Mouse (Mus musculus) stomach, postnatal 0 days (tissue): ENCODE data around the gene Irf2bp2. TPM values are rescaled to one million over a fixed set of nuclear protein-coding genes. Genes with fewer than 3 reads are reported as not detected.
A peak's percentile ranks its signal among the peaks of the same experiment; 100 is the strongest.

Source experiments
- ATAC-seq: fragments of 200-750 bp; cut with Nextera tagmentation; 2 replicates; pipeline ENCODE4 v1.8.0; 2017; ENCODE audit not compliant: low FRiP score, low TSS enrichment
- DNase-seq: peaks from one replicate; pipeline ENCODE4 v3.0.0-alpha.2; 2016; ENCODE audit warnings: low spot score
- H3K27ac ChIP-seq: fragments of 300-500 bp; sonication (generic); replicated peaks from 2 replicates; pipeline ENCODE4 v1.5.1; 2014; ENCODE audit warnings: mild to moderate bottlenecking, control low read depth
- H3K27me3 ChIP-seq: fragments of 300-500 bp; sonication (generic); 2 replicates; pipeline ENCODE4 v1.6.1; 2014; ENCODE audit warnings: low read length; ENCODE audit not compliant: control insufficient read depth, insufficient read depth
- H3K36me3 ChIP-seq: fragments of 300-500 bp; sonication (generic); 2 replicates; pipeline ENCODE4 v1.6.1; 2014; ENCODE audit warnings: low read length, mixed read lengths; ENCODE audit not compliant: control insufficient read depth, insufficient read depth
- H3K4me1 ChIP-seq: fragments of 300-500 bp; sonication (generic); replicated peaks from 2 replicates; pipeline ENCODE4 v1.6.1; 2014; ENCODE audit warnings: antibody characterized with exemption; ENCODE audit not compliant: control insufficient read depth, insufficient read depth
- H3K4me2 ChIP-seq: fragments of 300-500 bp; sonication (generic); replicated peaks from 2 replicates; pipeline ENCODE4 v1.6.1; 2014; ENCODE audit warnings: low read depth, mild to moderate bottlenecking, control low read depth, moderate library complexity
- H3K4me3 ChIP-seq: fragments of 300-500 bp; sonication (generic); 2 replicates; pipeline ENCODE4 v1.5.1; 2014; ENCODE audit warnings: low read depth, low read length, control low read depth
- H3K9ac ChIP-seq: fragments of 300-500 bp; sonication (generic); 2 replicates; pipeline ENCODE4 v1.6.1; 2014; ENCODE audit warnings: mild to moderate bottlenecking, low read length, control low read depth, mixed read lengths
- H3K9me3 ChIP-seq: fragments of 300-500 bp; sonication (generic); 2 replicates; pipeline ENCODE4 v1.6.1; 2016; ENCODE audit warnings: low read length; ENCODE audit not compliant: control insufficient read depth
- CTCF ChIP-seq: IDR thresholded peaks from 2 replicates; pipeline ENCODE4 v1.5.1; 2016; ENCODE audit warnings: antibody characterized with exemption, low read depth, mild to moderate bottlenecking, moderate library complexity
- EP300 ChIP-seq: optimal IDR thresholded peaks from 2 replicates; pipeline ENCODE3; 2016; ENCODE audit warnings: antibody characterized with exemption
- WGBS: fragments of 180-500 bp; shearing (Covaris S2); extraction: QIAGEN DNeasy Blood & Tissue Kit; methylation state at CpG from one replicate; pipeline ENCODE4 v1.1.7; 2014; 5-methylcytosine and 5-hydroxymethylcytosine counted together
- polyA plus RNA-seq: library from polyadenylated mRNA; unstranded; fragments of >200 nt; fragmentation: Nextera tagmentation; extraction: Ambion mirVana; gene quantifications from 2 replicates; pipeline ENCODE4 v1.2.1, GENCODE M21; 2015

Irf2bp2 gene
- polyA plus RNA-seq, 1 experiment from 2014 or later, result 10.1 TPM

DNA sequence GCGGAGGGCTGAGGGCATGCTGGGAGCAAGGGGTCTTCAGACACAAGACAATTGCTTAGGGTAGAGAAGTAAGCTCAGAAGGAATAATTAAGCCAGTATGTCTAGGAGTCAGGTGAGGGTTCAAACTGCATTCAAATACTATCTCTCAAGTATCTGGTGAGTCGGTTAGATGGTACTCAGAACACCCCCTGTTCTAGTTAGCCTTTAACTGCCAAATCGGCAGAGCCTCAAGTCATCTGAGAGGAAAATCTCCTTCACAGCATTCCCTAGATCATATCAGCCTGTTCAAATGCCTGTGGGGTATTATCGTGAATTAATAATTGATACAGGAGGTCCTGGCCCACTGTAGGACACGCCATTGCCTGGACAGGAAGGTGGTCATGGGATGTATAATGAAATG lies 23.9 kb upstream of the Irf2bp2 start:
- Histone ChIP-seq H3K27me3 (no peaks in the 10 kb centered on the region), H3K36me3 (no peaks in the 10 kb centered on the region), H3K4me3 (no peak overlapping the region), H3K4me1 (peaks cover 14% of the 10 kb centered on the region; the same call in 1 of the 2 replicates), H3K4me2 (no peak overlapping the region), H3K9me3 (no peaks in the 10 kb centered on the region), H3K27ac (no peak overlapping the region), H3K9ac (no peak overlapping the region)
- DNase-seq (no peak), ATAC-seq (no peak)
- TF ChIP-seq EP300, result no peak
- TF ChIP-seq CTCF, result no peak
- 90% methylated on average over 5 of the region's 5 CpGs for WGBS

DNA sequence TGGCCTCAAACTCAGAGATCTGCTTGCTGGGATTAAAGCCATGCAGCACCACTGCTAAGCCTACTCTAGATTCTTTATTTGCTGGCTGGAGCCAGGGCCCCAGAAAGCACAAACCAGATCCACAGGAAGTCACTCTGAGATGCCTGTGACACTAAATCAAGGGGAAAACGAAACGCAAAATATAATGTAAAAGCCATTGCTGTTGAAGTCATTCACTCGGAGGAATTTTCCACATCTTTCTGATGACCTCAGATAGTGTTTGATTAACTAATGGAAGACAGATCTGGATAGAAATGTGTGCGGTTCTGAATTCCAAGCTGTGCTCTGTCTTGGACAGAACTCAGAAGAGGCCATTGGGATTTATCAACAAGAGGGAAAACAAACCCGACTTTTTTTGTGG lies 22.9 kb upstream of the Irf2bp2 start:
- Histone ChIP-seq H3K27me3 (no peaks in the 10 kb centered on the region), H3K36me3 (no peaks in the 10 kb centered on the region), H3K4me2 (no peak overlapping the region), H3K27ac (peak overlapping the region; percentile 95; the same call in 1 of the 2 replicates), H3K9me3 (no peaks in the 10 kb centered on the region), H3K9ac (no peak overlapping the region), H3K4me3 (no peak overlapping the region), H3K4me1 (peaks cover 14% of the 10 kb centered on the region; the same call in 1 of the 2 replicates)
- 52% methylated on average over 5 of the region's 5 CpGs for WGBS
- DNase-seq (no peak), ATAC-seq (no peak)
- no peak for TF ChIP-seq EP300
- no peak for TF ChIP-seq CTCF

DNA sequence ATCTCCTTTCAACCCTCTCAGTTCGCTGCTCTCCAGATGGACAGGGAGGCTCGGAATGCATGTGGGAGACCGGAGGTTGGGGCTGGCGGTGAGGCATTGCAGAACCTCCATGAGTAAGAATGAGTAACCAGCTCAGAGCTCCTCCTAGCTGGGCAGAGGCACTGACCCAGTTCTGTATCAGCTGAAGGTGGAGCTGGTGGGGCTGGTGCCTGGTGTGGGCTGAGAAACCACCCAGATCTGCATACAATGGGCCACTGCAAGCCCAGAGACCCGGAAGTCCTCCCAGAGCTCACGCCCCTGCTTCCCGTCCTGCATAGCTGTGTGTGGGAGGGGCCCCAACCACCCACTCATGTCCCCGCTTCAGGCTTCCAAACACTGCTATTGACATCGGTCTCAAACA lies 22.0 kb upstream of the Irf2bp2 start:
- H3K4me1 ChIP-seq, result peaks cover 14% of the 10 kb centered on the region; the same call in 1 of the 2 replicates
- H3K27ac ChIP-seq, result peak overlapping the region; percentile 95
- H3K4me2 ChIP-seq, result no peak overlapping the region
- ATAC-seq (peak; percentile 86), DNase-seq (peak; percentile 86)
- no peaks in the 10 kb centered on the region for H3K9me3 ChIP-seq
- H3K4me3 ChIP-seq, result no peak overlapping the region
- 28% methylated on average over 9 of the region's 9 CpGs for WGBS
- no peaks in the 10 kb centered on the region for H3K27me3 ChIP-seq
- H3K9ac ChIP-seq, result no peak overlapping the region
- H3K36me3 ChIP-seq, result no peaks in the 10 kb centered on the region
- TF ChIP-seq CTCF (peak; percentile 49), EP300 (no peak)

DNA sequence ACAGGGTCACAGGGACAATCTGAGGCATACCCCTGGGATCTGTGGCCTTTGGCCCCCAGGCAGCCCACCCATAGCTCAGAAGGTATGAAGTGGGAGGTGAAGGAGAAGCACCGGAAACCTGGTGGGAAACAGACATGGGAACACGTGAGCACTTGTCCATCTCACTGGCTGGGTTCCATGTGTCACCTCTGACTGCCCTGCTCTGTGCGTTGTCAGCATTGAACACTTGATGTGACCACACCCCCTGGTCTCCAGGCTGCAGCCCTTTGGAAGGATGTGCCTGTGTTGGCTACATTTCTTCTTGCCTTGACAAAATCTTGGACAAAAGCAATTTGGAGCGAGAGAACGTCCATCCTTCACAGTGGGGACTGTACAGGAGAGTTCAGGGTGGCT lies 20.9 kb upstream of the Irf2bp2 start:
- DNase-seq (peak; percentile 36), ATAC-seq (no peak)
- Histone ChIP-seq H3K9ac (peak overlapping the region; percentile 38), H3K27ac (peak overlapping the region; percentile 95), H3K4me2 (no peak overlapping the region), H3K4me1 (peaks cover 14% of the 10 kb centered on the region; the same call in 1 of the 2 replicates), H3K9me3 (no peaks in the 10 kb centered on the region), H3K36me3 (no peaks in the 10 kb centered on the region), H3K4me3 (no peak overlapping the region), H3K27me3 (no peaks in the 10 kb centered on the region)
- WGBS, result 64% methylated on average over 5 of the region's 5 CpGs
- TF ChIP-seq EP300 (no peak), CTCF (no peak)

DNA sequence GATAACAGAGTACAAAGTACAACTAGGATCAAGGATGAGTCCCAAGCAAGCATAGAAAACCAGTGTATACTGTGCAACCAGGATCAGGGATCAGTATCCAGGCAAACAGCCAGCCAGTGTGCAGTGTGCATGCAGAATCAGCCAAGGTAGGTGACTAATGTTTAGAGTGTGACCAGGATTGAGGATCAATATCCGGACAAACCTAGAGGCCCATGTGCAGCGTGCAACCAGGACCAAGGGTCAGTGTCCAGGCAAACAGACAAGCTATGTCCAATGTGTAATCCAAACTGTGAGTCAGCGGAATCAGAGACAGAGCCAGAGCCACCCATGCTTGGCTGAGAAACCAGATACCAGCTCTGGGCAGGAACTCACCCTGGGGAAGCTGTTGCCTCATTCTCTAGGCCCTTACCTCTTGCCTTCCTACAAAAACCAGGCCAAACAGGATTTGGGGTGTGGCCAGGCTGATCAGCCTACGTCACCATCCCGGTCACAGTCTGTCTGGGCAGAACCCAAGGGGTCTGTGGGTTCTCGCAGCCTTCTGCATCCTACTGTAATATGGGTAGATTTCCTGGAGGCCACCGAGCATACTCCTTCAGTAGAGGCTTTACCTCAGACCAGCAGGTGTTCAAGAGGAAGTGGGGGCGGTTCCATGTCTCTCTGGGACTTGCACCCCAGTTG lies 20.4 kb upstream of the Irf2bp2 start:
- peak overlapping the region; percentile 95 for H3K27ac ChIP-seq
- H3K9me3 ChIP-seq, result no peaks in the 10 kb centered on the region
- no peak overlapping the region for H3K4me2 ChIP-seq
- WGBS, result 47% methylated on average over 8 of the region's 8 CpGs
- H3K4me3 ChIP-seq, result no peak overlapping the region
- peak overlapping the region; percentile 38 for H3K9ac ChIP-seq
- peak; percentile 85 for DNase-seq
- H3K36me3 ChIP-seq, result no peaks in the 10 kb centered on the region
- peaks cover 14% of the 10 kb centered on the region; the same call in 1 of the 2 replicates for H3K4me1 ChIP-seq
- H3K27me3 ChIP-seq, result no peaks in the 10 kb centered on the region
- TF ChIP-seq CTCF, result no peak
- peak; percentile 79 for TF ChIP-seq EP300
- ATAC-seq, result peak; percentile 90

DNA sequence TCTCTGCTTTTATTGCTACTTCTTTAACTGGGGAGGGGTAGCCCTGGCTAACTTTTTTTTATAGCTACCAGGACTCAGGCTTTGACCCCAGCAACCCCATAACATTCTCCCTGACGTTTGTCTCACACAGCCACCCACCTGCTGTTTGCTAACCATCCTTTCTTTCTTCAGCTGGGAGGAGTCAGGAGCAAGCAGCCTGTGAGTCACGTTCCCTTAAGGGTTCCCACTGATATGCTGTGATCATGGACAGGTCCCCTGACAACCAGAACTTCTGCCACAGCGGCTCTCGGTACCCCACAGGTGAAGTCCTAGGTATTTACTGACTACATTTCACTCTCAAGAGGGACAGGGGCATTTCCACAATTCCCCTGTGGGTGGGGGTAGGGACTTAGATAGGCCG lies 19.4 kb upstream of the Irf2bp2 start:
- Histone ChIP-seq H3K4me3 (no peak overlapping the region), H3K9ac (no peak overlapping the region; the same call in 1 of the 2 replicates), H3K27ac (peak overlapping the region; percentile 95), H3K4me2 (no peak overlapping the region), H3K36me3 (no peaks in the 10 kb centered on the region), H3K27me3 (no peaks in the 10 kb centered on the region), H3K4me1 (peaks cover 14% of the 10 kb centered on the region; the same call in 1 of the 2 replicates), H3K9me3 (no peaks in the 10 kb centered on the region)
- 39% methylated on average over 5 of the region's 5 CpGs for WGBS
- TF ChIP-seq CTCF (peak; percentile 1; the same call in 1 of the 2 replicates), EP300 (no peak)
- ATAC-seq (no peak), DNase-seq (peak; percentile 33)
